Mouse (Mus musculus) stomach, postnatal 0 days (tissue): ENCODE results near the gene Nop58. TPM values are rescaled to one million over a fixed set of nuclear protein-coding genes. Genes with fewer than 3 reads are reported as not detected.

Experiments
- ATAC-seq: fragments of 200-750 bp; cut with Nextera tagmentation; 2 replicates; pipeline ENCODE4 v1.8.0; 2017; ENCODE audit not compliant: low FRiP score, low TSS enrichment
- DNase-seq: peaks from one replicate; pipeline ENCODE4 v3.0.0-alpha.2; 2016; ENCODE audit warnings: low spot score
- H3K27ac ChIP-seq: fragments of 300-500 bp; sonication (generic); replicated peaks from 2 replicates; pipeline ENCODE4 v1.5.1; 2014; ENCODE audit warnings: mild to moderate bottlenecking, control low read depth
- H3K27me3 ChIP-seq: fragments of 300-500 bp; sonication (generic); 2 replicates; pipeline ENCODE4 v1.6.1; 2014; ENCODE audit warnings: low read length; ENCODE audit not compliant: control insufficient read depth, insufficient read depth
- H3K36me3 ChIP-seq: fragments of 300-500 bp; sonication (generic); 2 replicates; pipeline ENCODE4 v1.6.1; 2014; ENCODE audit warnings: low read length, mixed read lengths; ENCODE audit not compliant: control insufficient read depth, insufficient read depth
- H3K4me1 ChIP-seq: fragments of 300-500 bp; sonication (generic); replicated peaks from 2 replicates; pipeline ENCODE4 v1.6.1; 2014; ENCODE audit warnings: antibody characterized with exemption; ENCODE audit not compliant: control insufficient read depth, insufficient read depth
- H3K4me2 ChIP-seq: fragments of 300-500 bp; sonication (generic); replicated peaks from 2 replicates; pipeline ENCODE4 v1.6.1; 2014; ENCODE audit warnings: low read depth, mild to moderate bottlenecking, control low read depth, moderate library complexity
- H3K4me3 ChIP-seq: fragments of 300-500 bp; sonication (generic); 2 replicates; pipeline ENCODE4 v1.5.1; 2014; ENCODE audit warnings: low read depth, low read length, control low read depth
- H3K9ac ChIP-seq: fragments of 300-500 bp; sonication (generic); 2 replicates; pipeline ENCODE4 v1.6.1; 2014; ENCODE audit warnings: mild to moderate bottlenecking, low read length, control low read depth, mixed read lengths
- H3K9me3 ChIP-seq: fragments of 300-500 bp; sonication (generic); 2 replicates; pipeline ENCODE4 v1.6.1; 2016; ENCODE audit warnings: low read length; ENCODE audit not compliant: control insufficient read depth
- CTCF ChIP-seq: IDR thresholded peaks from 2 replicates; pipeline ENCODE4 v1.5.1; 2016; ENCODE audit warnings: antibody characterized with exemption, low read depth, mild to moderate bottlenecking, moderate library complexity
- EP300 ChIP-seq: optimal IDR thresholded peaks from 2 replicates; pipeline ENCODE3; 2016; ENCODE audit warnings: antibody characterized with exemption
- WGBS: fragments of 180-500 bp; shearing (Covaris S2); extraction: QIAGEN DNeasy Blood & Tissue Kit; methylation state at CpG from one replicate; pipeline ENCODE4 v1.1.7; 2014; 5-methylcytosine and 5-hydroxymethylcytosine counted together
- polyA plus RNA-seq: library from polyadenylated mRNA; unstranded; fragments of >200 nt; fragmentation: Nextera tagmentation; extraction: Ambion mirVana; gene quantifications from 2 replicates; pipeline ENCODE4 v1.2.1, GENCODE M21; 2015

Gene Nop58
- polyA plus RNA-seq, 1 experiment from 2014 or later, result 116 TPM

DNA sequence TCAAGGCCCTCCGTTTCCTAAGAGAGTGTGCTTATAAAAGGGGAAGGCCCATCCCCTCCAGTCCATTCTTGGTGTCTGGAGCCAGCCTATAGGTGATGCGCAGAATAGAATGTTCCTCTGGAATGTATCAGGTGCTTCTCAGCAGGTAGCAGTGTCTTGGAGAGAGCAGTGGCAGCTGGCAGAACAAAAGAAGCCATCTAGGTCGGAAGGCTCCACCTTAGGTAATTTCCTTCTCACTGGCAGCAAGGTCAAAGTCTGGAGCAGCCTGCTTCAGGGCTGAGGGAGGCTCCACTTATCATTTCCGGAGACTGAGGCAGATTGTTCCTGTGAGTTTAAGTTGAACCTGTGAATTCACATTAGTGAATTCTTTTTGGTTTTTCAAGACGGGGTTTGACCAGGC lies 13.0 kb downstream of the Nop58 start:
- H3K4me1 ChIP-seq, result no peaks in the 10 kb centered on the region
- DNase-seq (peak; percentile 34), ATAC-seq (no peak; the same call in 1 of the 2 replicates)
- H3K36me3 ChIP-seq, result peaks cover 15% of the 10 kb centered on the region
- H3K4me3 ChIP-seq, result no peak overlapping the region
- WGBS, result 73% methylated on average over 5 of the region's 5 CpGs
- TF ChIP-seq EP300 (no peak), CTCF (no peak)
- no peak overlapping the region for H3K27ac ChIP-seq
- H3K27me3 ChIP-seq, result no peaks in the 10 kb centered on the region
- no peak overlapping the region for H3K4me2 ChIP-seq
- H3K9ac ChIP-seq, result no peak overlapping the region
- no peaks in the 10 kb centered on the region for H3K9me3 ChIP-seq

DNA sequence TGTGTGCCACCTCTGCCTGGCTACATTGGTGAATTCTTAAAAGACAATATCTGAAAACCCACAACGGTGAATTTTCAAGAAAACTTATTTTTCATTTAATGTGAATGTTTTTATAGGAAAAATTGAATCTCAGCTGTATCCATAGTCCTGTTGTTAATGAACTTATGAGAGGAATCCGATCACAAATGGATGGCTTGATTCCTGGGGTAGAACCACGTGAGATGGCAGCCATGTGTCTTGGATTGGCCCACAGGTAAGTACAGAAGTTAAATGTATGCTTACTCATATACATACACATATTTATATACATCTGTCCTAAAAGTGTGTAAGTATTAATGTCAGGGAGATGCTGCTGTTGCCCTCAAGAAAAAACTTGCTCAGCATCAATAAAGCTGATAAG lies 13.4 kb downstream of the Nop58 start:
- H3K9ac ChIP-seq, result no peak overlapping the region
- no peak overlapping the region for H3K4me2 ChIP-seq
- H3K4me1 ChIP-seq, result no peaks in the 10 kb centered on the region
- DNase-seq (no peak), ATAC-seq (no peak)
- H3K27me3 ChIP-seq, result no peaks in the 10 kb centered on the region
- H3K27ac ChIP-seq, result no peak overlapping the region
- no peak for TF ChIP-seq CTCF
- no peak for TF ChIP-seq EP300
- no peaks in the 10 kb centered on the region for H3K9me3 ChIP-seq
- no peak overlapping the region for H3K4me3 ChIP-seq
- peaks cover 15% of the 10 kb centered on the region for H3K36me3 ChIP-seq
- 94% methylated on average over 3 of the region's 3 CpGs for WGBS

DNA sequence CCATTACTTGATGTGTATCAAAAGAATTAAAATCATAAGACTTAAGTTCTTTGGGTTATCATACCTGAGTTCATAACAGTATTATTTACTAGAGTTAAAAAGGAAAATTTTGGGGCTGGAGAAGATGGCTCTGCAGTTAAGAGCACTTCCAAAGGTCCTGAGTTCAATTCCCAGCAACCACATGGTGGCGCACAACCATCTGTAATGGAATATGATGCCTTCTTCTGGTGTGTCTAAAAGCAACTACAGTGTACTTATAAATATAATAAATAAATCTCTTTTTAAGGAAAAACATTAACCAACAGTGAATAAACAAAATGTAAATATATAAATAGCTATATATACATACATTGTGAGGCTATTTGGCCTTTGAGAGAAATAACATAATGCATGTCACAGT lies 17.0 kb downstream of the Nop58 start:
- H3K27ac ChIP-seq, result no peak overlapping the region
- no peak for DNase-seq
- no peaks in the 10 kb centered on the region for H3K9me3 ChIP-seq
- no peaks in the 10 kb centered on the region for H3K27me3 ChIP-seq
- TF ChIP-seq CTCF (peak; percentile 58), EP300 (no peak)
- H3K4me2 ChIP-seq, result no peak overlapping the region
- H3K9ac ChIP-seq, result no peak overlapping the region
- H3K4me1 ChIP-seq, result no peaks in the 10 kb centered on the region
- H3K36me3 ChIP-seq, result peaks cover 19% of the 10 kb centered on the region
- 92% methylated on average over 1 of the region's 1 CpGs for WGBS
- ATAC-seq, result no peak
- H3K4me3 ChIP-seq, result no peak overlapping the region

DNA sequence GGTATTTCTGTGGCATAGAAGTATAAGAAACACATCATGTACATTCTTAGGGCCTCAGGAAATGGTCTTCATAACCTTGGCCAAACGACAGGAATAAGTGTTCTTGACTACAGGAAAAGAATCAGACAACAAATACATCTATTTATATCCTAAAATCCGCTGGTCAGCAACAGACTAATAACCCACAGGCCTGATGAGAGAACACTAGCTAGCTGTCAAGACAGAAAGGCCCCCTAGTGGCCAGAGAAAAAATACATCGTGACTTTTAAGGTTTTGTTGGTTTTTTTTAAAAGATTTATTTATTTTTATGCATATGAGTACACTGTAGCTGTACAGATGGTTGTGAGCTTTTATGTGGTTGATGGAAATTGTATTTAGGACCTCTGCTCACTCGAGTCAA lies 35.1 kb downstream of the Nop58 start:
- 42% methylated on average over 4 of the region's 4 CpGs for WGBS
- H3K4me2 ChIP-seq, result no peak overlapping the region
- no peaks in the 10 kb centered on the region for H3K9me3 ChIP-seq
- DNase-seq (no peak), ATAC-seq (no peak)
- H3K4me1 ChIP-seq, result no peaks in the 10 kb centered on the region
- no peak overlapping the region for H3K9ac ChIP-seq
- H3K27ac ChIP-seq, result no peak overlapping the region
- H3K4me3 ChIP-seq, result no peak overlapping the region
- TF ChIP-seq CTCF, result peak; percentile 73
- TF ChIP-seq EP300, result no peak
- H3K27me3 ChIP-seq, result no peaks in the 10 kb centered on the region
- H3K36me3 ChIP-seq, result no peaks in the 10 kb centered on the region

DNA sequence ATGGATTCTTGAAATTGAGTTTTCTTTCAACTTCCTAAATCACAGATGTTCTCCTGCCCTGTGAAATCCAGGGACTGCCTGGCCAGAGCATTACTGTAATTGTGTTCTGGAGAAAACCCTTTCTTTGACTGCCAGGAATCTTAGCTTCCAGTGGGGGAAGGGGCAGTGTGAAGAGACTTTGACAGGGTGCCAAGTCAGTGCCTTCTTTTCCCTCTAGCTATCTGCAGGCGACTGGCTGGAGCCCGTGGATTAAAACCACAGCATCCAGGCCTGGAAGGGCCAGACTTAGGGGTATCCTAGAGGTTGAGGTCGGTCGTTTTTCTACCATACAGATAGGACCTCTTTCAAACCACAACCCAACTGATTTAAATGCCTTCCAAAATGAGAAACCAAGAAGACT lies 40.9 kb downstream of the Nop58 start:
- no peaks in the 10 kb centered on the region for H3K9me3 ChIP-seq
- DNase-seq (no peak), ATAC-seq (no peak)
- 48% methylated on average over 4 of the region's 4 CpGs for WGBS
- H3K27ac ChIP-seq, result no peak overlapping the region
- H3K27me3 ChIP-seq, result no peaks in the 10 kb centered on the region
- H3K36me3 ChIP-seq, result no peaks in the 10 kb centered on the region
- no peak overlapping the region for H3K4me2 ChIP-seq
- no peak overlapping the region for H3K9ac ChIP-seq
- no peaks in the 10 kb centered on the region; the same call in 1 of the 2 replicates for H3K4me1 ChIP-seq
- TF ChIP-seq EP300 (no peak), CTCF (no peak)
- no peak overlapping the region for H3K4me3 ChIP-seq

DNA sequence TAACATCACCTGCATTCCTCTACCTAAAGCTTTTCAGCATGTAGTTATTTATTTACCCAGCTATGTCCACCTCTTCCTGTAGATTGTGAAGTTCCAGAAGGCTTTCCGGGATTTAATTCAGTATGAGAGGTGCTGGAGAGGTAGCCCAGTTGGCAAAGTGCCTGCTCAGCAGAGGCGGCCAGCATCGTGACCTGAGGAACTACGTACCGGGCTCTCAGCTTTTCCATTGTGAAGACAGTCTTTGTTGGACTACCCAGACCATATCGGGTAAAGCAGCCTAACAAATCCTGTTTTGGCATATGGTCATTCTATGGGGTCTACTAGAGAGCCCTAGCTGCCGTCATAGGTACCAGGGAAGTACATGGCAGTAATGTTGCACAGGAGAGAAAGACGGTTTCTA lies 45.3 kb downstream of the Nop58 start:
- Histone ChIP-seq H3K9ac (no peak overlapping the region), H3K4me2 (no peak overlapping the region), H3K4me1 (no peaks in the 10 kb centered on the region; the same call in 1 of the 2 replicates), H3K9me3 (no peaks in the 10 kb centered on the region), H3K4me3 (no peak overlapping the region), H3K27ac (no peak overlapping the region; the same call in 1 of the 2 replicates), H3K27me3 (no peaks in the 10 kb centered on the region), H3K36me3 (no peaks in the 10 kb centered on the region)
- 61% methylated on average over 8 of the region's 8 CpGs for WGBS
- no peak for DNase-seq
- no peak; the same call in 1 of the 2 replicates for ATAC-seq
- TF ChIP-seq EP300, result no peak
- no peak for TF ChIP-seq CTCF
